ENCODE assay signal across 23 mouse cellular contexts in genomic region chr10:61174711-61175441, GRCm38 (mm10). TPM values are rescaled to one million over a fixed set of nuclear protein-coding genes. Genes with fewer than 3 reads are reported as not detected.
DNase-seq lines count a peak whose midpoint lies in the region; ATAC-seq and TF ChIP-seq lines count a peak whose summit lies in the region.
"Had no signal": no experiment of that assay in that cellular context is flagged by ENCODE, and none has a peak within 500 bp of the region (broad histone marks: within the 10 kb centered on the region; RNA-seq: fewer than 3 reads in every experiment).

No protein-coding gene starts in this region.

- 29% methylated on average over 11 of the region's 13 CpGs for WGBS in lung, postnatal 0 days

- no peaks in the 10 kb centered on the region for H3K36me3 ChIP-seq in lung, postnatal 0 days (ENCODE audit: insufficient read depth, low read length)
- H3K36me3 ChIP-seq: forebrain, embryonic 15.5 days; hindbrain, embryonic 12.5 days; limb, embryonic 10.5 days had no signal

- no peak for TF ChIP-seq CTCF in lung, postnatal 0 days (IDR thresholded peaks at IDR 0.05)

- ATAC-seq in lung, postnatal 0 days = peak; percentile 59
- ATAC-seq: forebrain, embryonic 15.5 days; inflammation-experienced regulatory T-cells, adult 6 months had no signal

- H3K4me3 ChIP-seq in lung, postnatal 0 days (ENCODE audit: low read depth, low read length) = no peak overlapping the region
- H3K4me3 ChIP-seq: forebrain, embryonic 15.5 days; hindbrain, embryonic 12.5 days; left cerebral cortex, adult 2 months; myocyte had no signal

- H3K9me3 ChIP-seq in lung, postnatal 0 days (ENCODE audit: low read length) = no peaks in the 10 kb centered on the region
- H3K9me3 ChIP-seq: forebrain, embryonic 15.5 days; hindbrain, embryonic 12.5 days; limb, embryonic 10.5 days had no signal

- H3K27ac ChIP-seq in lung, postnatal 0 days (ENCODE audit: low read length) = no peak overlapping the region
- H3K27ac ChIP-seq: forebrain, embryonic 15.5 days; hindbrain, embryonic 12.5 days; left cerebral cortex, adult 2 months; limb, embryonic 10.5 days had no signal

- no peak for TF ChIP-seq EP300 in lung, postnatal 0 days (IDR thresholded peaks at IDR 0.05)

- H3K27me3 ChIP-seq in lung, postnatal 0 days (replicated peaks; ENCODE audit: insufficient read depth, low read length) = no peaks in the 10 kb centered on the region
- H3K27me3 ChIP-seq: forebrain, embryonic 15.5 days had no signal

- peak; percentile 95 for DNase-seq in heart, adult 11 months
- no peak for DNase-seq in heart, adult 8-10 months (ENCODE audit: low spot score)
- peak; percentile 29 for DNase-seq in lung, postnatal 0 days (ENCODE audit: low spot score)
- no peak for DNase-seq in lung, postnatal 25 days (ENCODE audit: low spot score)
- DNase-seq in cerebellum, adult 18-20 months = peak; percentile 26 to 48
- peak; percentile 20 to 46 for DNase-seq in cerebellum, postnatal 36 days
- no peak for DNase-seq in gastrocnemius, postnatal 10 days
- DNase-seq in embryo, embryonic 9.5 days (ENCODE audit: extremely low spot score) = no peak
- DNase-seq: gastrocnemius, postnatal 25 days; kidney, adult 8-10 months; kidney, postnatal 36 days had no signal

- peaks cover 4% of the 10 kb centered on the region; the same call in 1 of the 2 replicates for H3K4me1 ChIP-seq in lung, postnatal 0 days (ENCODE audit: insufficient read depth, low read depth, low read length)

- no peak overlapping the region for H3K4me2 ChIP-seq in lung, postnatal 0 days (replicated peaks; ENCODE audit: low read depth, low read length)
- H3K4me2 ChIP-seq: forebrain, embryonic 15.5 days had no signal

- H3K9ac ChIP-seq in lung, postnatal 0 days (replicated peaks; ENCODE audit: low read depth) = no peak overlapping the region
- H3K9ac ChIP-seq: forebrain, embryonic 15.5 days; hindbrain, embryonic 12.5 days; liver, postnatal 0 days had no signal

RNA-seq across cellular contexts. Expression of gene Tbata, which starts 3.1 kb away (rescaled TPM):
- total RNA-seq in heart, adult 8-10 months (2022) = not detected
- 2.1 and 2.5 TPM in 2 replicates for polyA plus RNA-seq in lung, postnatal 0 days (2015; fragmentation: Nextera tagmentation; extraction: Ambion mirVana)
- not detected for total RNA-seq in gastrocnemius, postnatal 10 days (2021)
- total RNA-seq: adrenal gland, adult 18-20 months; gastrocnemius, postnatal 25 days; liver, adult 2 months; megakaryocyte, adult 5-6 weeks had no signal
- polyA plus RNA-seq: inflammation-experienced regulatory T-cells, adult 6 months; limb, embryonic 10.5 days; liver, adult 2 months; liver, postnatal 0 days; midbrain, embryonic 14.5 days; myocyte; neural tube, embryonic 14.5 days had no signal

RNA-seq across cellular contexts. Expression of gene Sgpl1, which starts 27.4 kb away (rescaled TPM):
- total RNA-seq in heart, adult 8-10 months (2022) = 10 to 100 TPM; 13.9 to 17.0 (median 15.4) TPM
- 33.7 and 36.3 TPM in 2 replicates for polyA plus RNA-seq in lung, postnatal 0 days (2015; fragmentation: Nextera tagmentation; extraction: Ambion mirVana)
- 10 to 100 TPM; 16.6 to 19.5 TPM for total RNA-seq in gastrocnemius, postnatal 10 days (2021)

Comparison
In these comparisons a context has a peak if more than half of its experiments do, and no peak if none do; other contexts are left out.
1. DNase-seq: peak in heart, adult 11 months (single experiment), lung, postnatal 0 days (single experiment), cerebellum, adult 18-20 months (2 of 2) and cerebellum, postnatal 36 days (2 of 2); none in heart, adult 8-10 months (single experiment), lung, postnatal 25 days (single experiment), gastrocnemius, postnatal 10 days (single experiment) and embryo, embryonic 9.5 days (single experiment).